ENCODE assay signal across 12 mouse cellular contexts in the genomic region with DNA sequence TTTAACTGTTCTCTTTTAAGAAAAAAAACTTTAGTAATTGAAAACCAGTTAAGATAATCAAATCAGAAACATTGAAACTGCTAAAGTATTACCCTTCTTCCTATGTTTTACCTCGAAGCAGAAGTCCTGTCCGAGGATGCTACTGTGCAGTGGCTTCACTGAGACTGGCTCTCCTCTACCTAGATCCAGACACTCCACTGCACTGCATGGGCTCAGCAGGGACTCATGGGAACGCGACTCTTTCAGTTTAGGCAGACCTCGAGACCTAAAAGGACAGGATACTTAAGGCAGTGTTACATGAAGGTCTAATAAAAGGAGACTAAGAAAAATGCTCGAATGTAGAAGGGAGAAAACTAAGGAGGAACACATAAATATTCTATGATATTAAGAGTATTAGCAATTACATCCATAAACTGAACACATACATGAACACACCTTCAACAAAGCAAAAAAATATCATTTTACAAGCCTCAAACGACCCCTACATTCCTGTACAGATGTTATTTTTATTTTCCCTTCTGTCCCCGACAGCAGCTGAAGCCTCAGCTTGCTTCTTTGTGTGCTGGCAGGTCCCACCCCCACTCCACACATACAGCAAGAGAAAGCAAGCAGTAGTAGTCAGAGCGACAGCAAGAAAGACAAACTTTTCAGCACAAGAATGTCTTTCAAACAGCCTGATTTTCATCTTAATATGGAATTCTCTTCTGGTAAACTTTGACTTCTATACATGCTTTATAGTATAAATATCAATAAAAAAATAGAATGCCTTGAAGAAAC.
DNase-seq lines count a peak whose midpoint lies in the region; ATAC-seq lines count a peak whose summit lies in the region.
"Had no signal": no experiment of that assay in that cellular context is flagged by ENCODE, and none has a peak within 500 bp of the region (broad histone marks: within the 10 kb centered on the region; RNA-seq: fewer than 3 reads in every experiment).

No protein-coding gene starts in this region.

- intact Hi-C loops in heart, postnatal 36 days (cut with DNase I) = no loop called here

- H3K9me3 ChIP-seq in heart, embryonic 11.5 days (replicated peaks; ENCODE audit: control insufficient read depth, low read length) = no peaks in the 10 kb centered on the region
- H3K9me3 ChIP-seq in embryonic facial prominence, embryonic 11.5 days (replicated peaks; ENCODE audit: control insufficient read depth, low read length) = no peaks in the 10 kb centered on the region
- no peaks in the 10 kb centered on the region for H3K9me3 ChIP-seq in midbrain, embryonic 15.5 days
- H3K9me3 ChIP-seq: embryonic facial prominence, embryonic 15.5 days had no signal

- peak overlapping the region; percentile 78 for H3K27ac ChIP-seq in heart, embryonic 11.5 days (ENCODE audit: low read depth, low read length)
- H3K27ac ChIP-seq in embryonic facial prominence, embryonic 11.5 days (replicated peaks; ENCODE audit: low read depth, low read length) = no peak overlapping the region
- 0 out of 2 replicates have a peak overlapping the region, but pooled peaks have one; percentile 7 for H3K27ac ChIP-seq in midbrain, embryonic 15.5 days
- H3K27ac ChIP-seq: embryonic facial prominence, embryonic 15.5 days had no signal

- no peaks in the 10 kb centered on the region for H3K27me3 ChIP-seq in heart, embryonic 11.5 days (ENCODE audit: control insufficient read depth, insufficient read depth, low read length)
- no peaks in the 10 kb centered on the region for H3K27me3 ChIP-seq in embryonic facial prominence, embryonic 11.5 days (ENCODE audit: control insufficient read depth, insufficient read depth, low read length)
- H3K27me3 ChIP-seq in midbrain, embryonic 15.5 days (replicated peaks) = no peaks in the 10 kb centered on the region
- H3K27me3 ChIP-seq: embryonic facial prominence, embryonic 15.5 days had no signal

- peaks cover 16% of the 10 kb centered on the region for H3K4me1 ChIP-seq in heart, embryonic 11.5 days (ENCODE audit: control insufficient read depth, insufficient read depth, low read length)
- H3K4me1 ChIP-seq in embryonic facial prominence, embryonic 11.5 days (ENCODE audit: control insufficient read depth, insufficient read depth, low read length) = no peaks in the 10 kb centered on the region
- peaks cover 15% of the 10 kb centered on the region for H3K4me1 ChIP-seq in midbrain, embryonic 15.5 days
- H3K4me1 ChIP-seq: embryonic facial prominence, embryonic 15.5 days had no signal

- ATAC-seq in heart, embryonic 11.5 days (replicated peaks; ENCODE audit: insufficient number of reproducible peaks, low FRiP score, low TSS enrichment) = no peak
- no peak for ATAC-seq in embryonic facial prominence, embryonic 11.5 days (replicated peaks; ENCODE audit: insufficient number of reproducible peaks, low FRiP score, low TSS enrichment, low read depth)
- ATAC-seq in midbrain, embryonic 15.5 days (replicated peaks) = no peak
- no peak for ATAC-seq in megakaryocyte-erythroid progenitor cell, adult 5-6 weeks (replicated peaks; ENCODE audit: low FRiP score, low TSS enrichment, poor library complexity, severe bottlenecking)
- ATAC-seq: lung, postnatal 0 days had no signal

- no peak overlapping the region for H3K4me3 ChIP-seq in heart, embryonic 11.5 days (ENCODE audit: low read depth, low read length)
- no peak overlapping the region for H3K4me3 ChIP-seq in embryonic facial prominence, embryonic 11.5 days (ENCODE audit: low read depth, low read length)
- H3K4me3 ChIP-seq in midbrain, embryonic 15.5 days = no peak overlapping the region
- H3K4me3 ChIP-seq: embryonic facial prominence, embryonic 15.5 days had no signal

- 0 out of 2 replicates have a peak overlapping the region, but pooled peaks have one; percentile 34 for H3K9ac ChIP-seq in heart, embryonic 11.5 days (ENCODE audit: low read depth, low read length)
- H3K9ac ChIP-seq in embryonic facial prominence, embryonic 11.5 days (replicated peaks; ENCODE audit: low read length) = no peak overlapping the region
- H3K9ac ChIP-seq in midbrain, embryonic 15.5 days = no peak overlapping the region
- H3K9ac ChIP-seq: embryonic facial prominence, embryonic 15.5 days had no signal

- H3K4me2 ChIP-seq in heart, embryonic 11.5 days = peak overlapping the region; percentile 36
- no peak overlapping the region for H3K4me2 ChIP-seq in embryonic facial prominence, embryonic 11.5 days (ENCODE audit: low read depth, low read length)
- peak overlapping the region; percentile 21; the same call in 1 of the 2 replicates for H3K4me2 ChIP-seq in midbrain, embryonic 15.5 days
- H3K4me2 ChIP-seq: embryonic facial prominence, embryonic 15.5 days had no signal

- no peaks in the 10 kb centered on the region for H3K36me3 ChIP-seq in heart, embryonic 11.5 days (ENCODE audit: control insufficient read depth, insufficient read depth, low read length)
- no peaks in the 10 kb centered on the region for H3K36me3 ChIP-seq in embryonic facial prominence, embryonic 11.5 days (replicated peaks; ENCODE audit: control insufficient read depth, insufficient read depth, low read depth, low read length)
- H3K36me3 ChIP-seq in midbrain, embryonic 15.5 days (replicated peaks) = peaks cover 14% of the 10 kb centered on the region; the same call in 1 of the 2 replicates
- H3K36me3 ChIP-seq: embryonic facial prominence, embryonic 15.5 days had no signal

- DNase-seq in heart, postnatal 36 days = no peak
- peak; percentile 30 for DNase-seq in embryonic facial prominence, embryonic 11.5 days (ENCODE audit: low spot score)
- DNase-seq in heart, postnatal 4 days = peak; percentile 16
- no peak for DNase-seq in yolk sac, embryonic 10.5 days (ENCODE audit: low spot score)
- DNase-seq in Muller cell, postnatal 12 days (ENCODE audit: inconsistent ontology term) = no peak
- DNase-seq: kidney, postnatal 14 days; left cerebral cortex, postnatal 4 days had no signal

- 37% methylated on average over 9 of the region's 9 CpGs for WGBS in heart, embryonic 11.5 days (ENCODE audit: insufficient replicate concordance)
- 31% methylated on average over 9 of the region's 9 CpGs for WGBS in embryonic facial prominence, embryonic 11.5 days
- 23% methylated on average over 9 of the region's 9 CpGs for WGBS in midbrain, embryonic 15.5 days

Comparison
In these comparisons a context has a peak if more than half of its experiments do, and no peak if none do; other contexts are left out.
1. DNase-seq: peak in embryonic facial prominence, embryonic 11.5 days (single experiment) and heart, postnatal 4 days (single experiment); none in heart, postnatal 36 days (0 of 2), yolk sac, embryonic 10.5 days (single experiment) and Muller cell, postnatal 12 days (single experiment).